9 mouse cellular contexts compared by ENCODE assay signal in genomic region chr10:49782061-49782460, GRCm38 (mm10). TPM values are rescaled to one million over a fixed set of nuclear protein-coding genes. Genes with fewer than 3 reads are reported as not detected.
A peak's percentile ranks its signal among the peaks of the same experiment; 100 is the strongest.
DNase-seq lines count a peak whose midpoint lies in the region; ATAC-seq and TF ChIP-seq lines count a peak whose summit lies in the region.
"Had no signal": no experiment of that assay in that cellular context is flagged by ENCODE, and none has a peak within 500 bp of the region (broad histone marks: within the 10 kb centered on the region; RNA-seq: fewer than 3 reads in every experiment).

No protein-coding gene starts in this region.

- under 1% methylated on average over 7 of the region's 7 CpGs for WGBS in kidney, postnatal 0 days
- 1% methylated on average over 7 of the region's 7 CpGs for WGBS in forebrain, embryonic 12.5 days
- 9% methylated on average over 7 of the region's 7 CpGs for WGBS in intestine, embryonic 16.5 days
- WGBS in neural tube, embryonic 12.5 days, result 5% methylated on average over 7 of the region's 7 CpGs

- no peak overlapping the region for H3K27ac ChIP-seq in kidney, postnatal 0 days
- no peak overlapping the region for H3K27ac ChIP-seq in forebrain, embryonic 12.5 days
- H3K27ac ChIP-seq in intestine, embryonic 16.5 days (ENCODE audit: low read length), result no peak overlapping the region
- H3K27ac ChIP-seq in neural tube, embryonic 12.5 days, result no peak overlapping the region
- H3K27ac ChIP-seq: liver, embryonic 15.5 days had no signal

- no peaks in the 10 kb centered on the region for H3K27me3 ChIP-seq in kidney, postnatal 0 days (ENCODE audit: insufficient read depth, low read length)
- no peaks in the 10 kb centered on the region for H3K27me3 ChIP-seq in forebrain, embryonic 12.5 days
- H3K27me3 ChIP-seq in intestine, embryonic 16.5 days (replicated peaks; ENCODE audit: control insufficient read depth, insufficient read depth, low read length), result peaks cover 2% of the 10 kb centered on the region; the same call in 1 of the 2 replicates
- H3K27me3 ChIP-seq in neural tube, embryonic 12.5 days (replicated peaks), result no peaks in the 10 kb centered on the region

- DNase-seq in kidney, postnatal 0 days (ENCODE audit: low spot score), result no peak
- no peak for DNase-seq in kidney, postnatal 36 days
- no peak for DNase-seq in yolk sac, embryonic 10.5 days (ENCODE audit: low spot score)
- no peak for DNase-seq in kidney, postnatal 14 days

- ATAC-seq in kidney, postnatal 0 days (replicated peaks; ENCODE audit: low FRiP score, low read depth), result no peak
- ATAC-seq in forebrain, embryonic 12.5 days (ENCODE audit: low FRiP score), result no peak
- no peak for ATAC-seq in intestine, embryonic 16.5 days
- ATAC-seq in neural tube, embryonic 12.5 days (ENCODE audit: low FRiP score, low read depth), result peak; percentile 61
- ATAC-seq in monocyte, adult 5-6 weeks (replicated peaks; ENCODE audit: insufficient number of reproducible peaks, low FRiP score, low TSS enrichment, poor library complexity, severe bottlenecking), result no peak

- H3K36me3 ChIP-seq in kidney, postnatal 0 days (ENCODE audit: insufficient read depth, low read length), result no peaks in the 10 kb centered on the region
- no peaks in the 10 kb centered on the region for H3K36me3 ChIP-seq in forebrain, embryonic 12.5 days (replicated peaks)
- no peaks in the 10 kb centered on the region for H3K36me3 ChIP-seq in intestine, embryonic 16.5 days (ENCODE audit: control insufficient read depth, insufficient read depth, low read length)
- H3K36me3 ChIP-seq in neural tube, embryonic 12.5 days, result no peaks in the 10 kb centered on the region
- H3K36me3 ChIP-seq: liver, embryonic 15.5 days had no signal

- H3K4me2 ChIP-seq in kidney, postnatal 0 days (ENCODE audit: low read length), result peak overlapping the region; percentile 78
- H3K4me2 ChIP-seq in forebrain, embryonic 12.5 days, result peak overlapping the region; percentile 74
- peak overlapping the region; percentile 75 for H3K4me2 ChIP-seq in intestine, embryonic 16.5 days (ENCODE audit: low read depth, low read length)
- H3K4me2 ChIP-seq in neural tube, embryonic 12.5 days (replicated peaks), result peak overlapping the region; percentile 77

- H3K9ac ChIP-seq in kidney, postnatal 0 days (ENCODE audit: low read depth, low read length), result no peak overlapping the region
- H3K9ac ChIP-seq in forebrain, embryonic 12.5 days, result peak overlapping the region; percentile 74
- no peak overlapping the region for H3K9ac ChIP-seq in intestine, embryonic 16.5 days (ENCODE audit: low read depth, low read length)
- peak overlapping the region; percentile 67; the same call in 1 of the 2 replicates for H3K9ac ChIP-seq in neural tube, embryonic 12.5 days
- H3K9ac ChIP-seq: liver, embryonic 15.5 days had no signal

- peak overlapping the region; percentile 48 for H3K4me3 ChIP-seq in kidney, postnatal 0 days (replicated peaks; ENCODE audit: low read depth, low read length)
- H3K4me3 ChIP-seq in forebrain, embryonic 12.5 days (replicated peaks), result peak overlapping the region; percentile 57
- peak overlapping the region; percentile 48 for H3K4me3 ChIP-seq in intestine, embryonic 16.5 days (ENCODE audit: low read length)
- peak overlapping the region; percentile 49 for H3K4me3 ChIP-seq in neural tube, embryonic 12.5 days

- no peaks in the 10 kb centered on the region for H3K9me3 ChIP-seq in kidney, postnatal 0 days (replicated peaks; ENCODE audit: low read length)
- no peaks in the 10 kb centered on the region for H3K9me3 ChIP-seq in forebrain, embryonic 12.5 days
- H3K9me3 ChIP-seq in intestine, embryonic 16.5 days (ENCODE audit: control insufficient read depth, low read length), result no peaks in the 10 kb centered on the region
- no peaks in the 10 kb centered on the region for H3K9me3 ChIP-seq in neural tube, embryonic 12.5 days
- H3K9me3 ChIP-seq: liver, embryonic 15.5 days had no signal

- TF ChIP-seq CTCF in kidney, postnatal 0 days (IDR thresholded peaks at IDR 0.05; ENCODE audit: low read depth), result no peak

- H3K4me1 ChIP-seq in kidney, postnatal 0 days (replicated peaks; ENCODE audit: insufficient read depth, low read length), result peaks cover 4% of the 10 kb centered on the region; the same call in 1 of the 2 replicates
- H3K4me1 ChIP-seq in forebrain, embryonic 12.5 days, result peaks cover 24% of the 10 kb centered on the region
- no peaks in the 10 kb centered on the region for H3K4me1 ChIP-seq in intestine, embryonic 16.5 days (ENCODE audit: control insufficient read depth, insufficient read depth, low read length)
- peaks cover 15% of the 10 kb centered on the region for H3K4me1 ChIP-seq in neural tube, embryonic 12.5 days
- H3K4me1 ChIP-seq: liver, embryonic 15.5 days had no signal

RNA-seq across cellular contexts. Expression of gene Grik2, which starts 6.5 kb away (rescaled TPM):
- 1.8 and 2.1 TPM in 2 replicates for polyA plus RNA-seq in kidney, postnatal 0 days (2015; fragmentation: Nextera tagmentation; extraction: Ambion mirVana)
- 27.0 and 29.4 TPM in 2 replicates for polyA plus RNA-seq in forebrain, embryonic 12.5 days (2016; fragmentation: Nextera tagmentation; extraction: Ambion mirVana)
- polyA plus RNA-seq in intestine, embryonic 16.5 days (2015; fragmentation: Nextera tagmentation; extraction: Ambion mirVana), result 1.6 and 2.3 TPM in 2 replicates
- 17.0 and 20.3 TPM in 2 replicates for polyA plus RNA-seq in neural tube, embryonic 12.5 days (2016; fragmentation: Nextera tagmentation; extraction: Ambion mirVana)
- under 0.01 TPM in 1 of 3 replicates, not detected in the others for total RNA-seq in monocyte, adult 5-6 weeks (2017)

Comparison
In these comparisons a context has a peak if more than half of its experiments do, and no peak if none do; other contexts are left out.
1. H3K9ac ChIP-seq: peak in forebrain, embryonic 12.5 days (single experiment) and neural tube, embryonic 12.5 days (single experiment); none in kidney, postnatal 0 days (single experiment) and intestine, embryonic 16.5 days (single experiment).
2. Peak in every context shown above with its lines, with median percentiles within 50 percentile points of each other: H3K4me2 ChIP-seq and H3K4me3 ChIP-seq.